Mouse (Mus musculus) cerebellum, adult 9-10 months (tissue): ENCODE measurements around the gene Fam189a2.
A peak's percentile ranks its signal among the peaks of the same experiment; 100 is the strongest.

ENCODE experiments used
- DNase-seq: peaks from one replicate; pipeline ENCODE4 v3.0.0; 2022

Gene Fam189a2

GRCm38 (mm10) chr19:23970374-23970773, 60.4 kb downstream of the Fam189a2 start:
- no peak for DNase-seq

- no peak for DNase-seq
Measured at GRCm38 (mm10) chr19:23968862-23969225, 62.0 kb downstream of the Fam189a2 start.

DNA sequence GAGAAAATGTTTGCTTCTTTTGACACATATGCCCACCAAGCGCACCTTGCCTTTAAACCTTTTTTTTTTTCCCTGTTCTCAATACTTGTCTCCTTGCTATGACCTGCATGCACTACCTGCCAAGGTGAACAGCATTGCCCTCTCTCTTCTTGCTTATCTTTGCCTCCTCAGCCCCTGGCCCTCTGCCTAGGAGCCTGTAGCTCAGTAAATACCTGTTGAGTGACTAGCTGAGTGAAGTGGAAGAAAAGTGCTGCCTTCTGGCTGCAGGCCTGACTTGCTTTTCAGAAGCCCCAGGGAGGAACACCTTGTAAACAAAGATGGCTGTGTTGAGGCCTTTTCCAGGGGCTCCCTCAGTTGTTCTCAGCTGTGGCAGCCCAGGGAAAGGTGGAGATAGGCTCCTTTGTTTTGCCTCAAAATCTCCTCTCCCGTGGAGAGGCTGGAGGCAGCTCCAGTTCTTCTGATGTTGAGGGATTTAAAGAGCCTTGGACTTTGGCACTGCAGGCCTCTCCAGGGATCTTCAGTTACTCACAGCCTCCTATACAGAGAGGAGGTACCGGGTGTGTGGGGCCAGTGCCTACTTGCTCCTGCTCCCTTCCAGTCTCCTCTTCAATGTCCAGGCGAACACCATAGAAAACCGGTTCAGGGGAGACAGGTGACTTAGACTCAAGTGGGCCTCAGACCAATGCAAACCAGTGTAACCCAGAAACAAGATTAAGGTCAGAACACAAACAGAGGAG, 62.5 kb downstream of the Fam189a2 start:
- DNase-seq, result peak; percentile 7

DNA sequence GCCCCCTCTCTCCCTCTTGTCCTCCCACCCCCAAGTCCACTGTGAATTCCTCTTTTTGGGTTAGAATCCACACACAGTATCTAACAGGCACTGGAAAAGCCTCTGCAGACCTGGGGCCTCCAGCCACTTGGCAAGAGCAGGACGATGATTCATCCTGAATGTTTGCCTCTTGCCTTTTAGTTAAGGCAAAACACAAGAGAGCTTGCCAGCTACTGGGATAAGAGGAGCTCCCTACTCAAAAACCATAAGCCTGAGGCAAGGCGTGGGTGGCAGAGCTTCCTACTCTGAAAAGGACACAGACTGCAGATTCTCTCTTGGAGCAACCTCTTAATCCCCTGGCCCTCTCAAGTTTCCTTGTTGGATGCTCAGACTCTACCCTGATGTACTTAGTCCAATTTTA, 63.7 kb downstream of the Fam189a2 start:
- DNase-seq, result peak; percentile 77

GRCm38 (mm10) chr19:23966376-23966775, 64.4 kb downstream of the Fam189a2 start:
- peak; percentile 21 for DNase-seq

- peak; percentile 6 for DNase-seq
Measured at GRCm38 (mm10) chr19:23964401-23964910, 66.4 kb downstream of the Fam189a2 start.

GRCm38 (mm10) chr19:23961516-23961915, 69.3 kb downstream of the Fam189a2 start:
- DNase-seq, result peak; percentile 76

DNA sequence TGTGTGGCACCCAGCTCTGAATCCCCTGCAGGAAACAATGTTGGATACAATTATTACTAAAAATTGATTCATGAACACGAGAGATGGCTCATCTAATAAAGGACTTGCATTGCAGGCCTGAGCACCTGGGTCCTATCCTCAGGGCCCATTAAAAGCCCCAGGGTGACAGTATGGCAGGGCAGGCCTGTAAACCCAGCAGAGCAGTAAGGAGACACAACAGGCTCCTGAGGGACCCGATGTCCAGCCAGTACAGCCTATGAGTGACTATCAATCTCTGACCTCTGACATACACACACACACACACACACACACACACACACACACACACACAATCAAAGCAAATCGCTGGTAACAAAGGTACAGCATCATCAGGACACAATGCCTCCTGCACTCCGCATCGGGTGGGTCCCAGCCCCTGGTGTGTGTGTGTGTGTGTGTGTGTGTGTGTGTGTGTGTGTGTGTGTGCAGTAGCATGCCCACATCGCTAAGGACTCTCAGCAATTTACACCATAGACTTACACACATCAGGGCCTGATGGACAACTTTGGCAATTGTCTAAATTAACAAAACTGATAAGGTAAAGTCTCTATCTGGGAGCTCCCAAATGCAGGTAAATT, 69.9 kb downstream of the Fam189a2 start:
- no peak for DNase-seq

DNA sequence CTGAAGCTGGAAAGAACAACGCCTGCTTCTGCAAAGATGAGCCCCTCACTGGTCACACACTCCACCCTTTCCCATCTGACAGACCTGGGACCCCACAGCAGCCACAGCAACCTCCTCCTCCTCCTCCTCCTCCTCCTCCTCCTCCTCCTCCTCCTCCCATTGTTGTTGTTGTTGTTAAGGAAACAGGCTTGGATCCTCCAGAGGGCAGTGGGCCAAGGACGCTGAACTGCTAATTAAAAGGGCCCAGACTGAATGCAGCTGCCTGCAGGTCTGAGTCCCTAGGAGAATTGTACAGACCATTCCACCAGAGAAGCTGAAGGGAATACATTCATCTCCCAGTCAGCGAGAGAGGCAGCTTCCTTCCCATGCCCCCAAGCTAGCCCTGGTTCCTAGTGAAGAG, 70.5 kb downstream of the Fam189a2 start:
- DNase-seq, result peak; percentile 55

- peak; percentile 44 for DNase-seq
Measured at GRCm38 (mm10) chr19:23959870-23960269, 70.9 kb downstream of the Fam189a2 start.

DNA sequence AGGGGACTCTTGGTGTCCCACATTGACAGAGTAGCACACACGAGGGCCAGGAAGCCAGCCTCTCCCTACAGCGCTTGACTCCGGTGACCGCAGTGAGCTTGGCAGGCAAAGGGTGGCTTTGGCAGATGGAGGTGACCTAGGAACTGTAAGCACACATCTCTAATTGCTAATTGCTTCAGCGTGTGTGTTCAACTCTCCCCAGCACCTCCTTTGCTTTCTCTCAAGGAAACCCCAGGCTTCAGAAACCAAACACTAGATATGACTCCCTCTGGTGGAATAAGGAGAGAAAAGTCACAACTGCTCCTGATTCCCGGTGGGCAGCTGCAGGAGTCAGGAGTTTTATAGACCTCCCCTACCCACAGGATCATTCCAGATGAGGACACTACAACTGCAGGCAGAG, 71.9 kb downstream of the Fam189a2 start:
- DNase-seq, result peak; percentile 58

DNA sequence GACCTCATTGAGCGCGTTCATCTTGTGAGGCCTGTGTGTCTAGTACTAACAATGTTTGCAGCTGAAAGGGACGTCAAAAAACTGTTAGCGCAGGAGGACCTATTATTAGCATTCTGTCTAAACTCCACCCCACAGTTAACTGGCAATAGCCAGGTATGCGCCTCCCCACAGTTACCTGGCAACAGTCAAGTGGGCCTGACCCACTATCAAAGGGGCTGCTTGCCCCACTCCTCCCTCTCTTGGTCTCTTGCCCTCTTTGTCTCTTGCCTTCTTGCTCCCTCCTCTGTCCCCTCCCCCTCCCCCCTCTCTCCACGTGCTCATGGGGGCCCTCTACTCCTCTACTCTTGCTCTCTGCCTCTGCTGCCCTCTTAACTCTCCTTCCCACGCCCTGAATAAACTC, 73.3 kb downstream of the Fam189a2 start:
- no peak for DNase-seq

DNA sequence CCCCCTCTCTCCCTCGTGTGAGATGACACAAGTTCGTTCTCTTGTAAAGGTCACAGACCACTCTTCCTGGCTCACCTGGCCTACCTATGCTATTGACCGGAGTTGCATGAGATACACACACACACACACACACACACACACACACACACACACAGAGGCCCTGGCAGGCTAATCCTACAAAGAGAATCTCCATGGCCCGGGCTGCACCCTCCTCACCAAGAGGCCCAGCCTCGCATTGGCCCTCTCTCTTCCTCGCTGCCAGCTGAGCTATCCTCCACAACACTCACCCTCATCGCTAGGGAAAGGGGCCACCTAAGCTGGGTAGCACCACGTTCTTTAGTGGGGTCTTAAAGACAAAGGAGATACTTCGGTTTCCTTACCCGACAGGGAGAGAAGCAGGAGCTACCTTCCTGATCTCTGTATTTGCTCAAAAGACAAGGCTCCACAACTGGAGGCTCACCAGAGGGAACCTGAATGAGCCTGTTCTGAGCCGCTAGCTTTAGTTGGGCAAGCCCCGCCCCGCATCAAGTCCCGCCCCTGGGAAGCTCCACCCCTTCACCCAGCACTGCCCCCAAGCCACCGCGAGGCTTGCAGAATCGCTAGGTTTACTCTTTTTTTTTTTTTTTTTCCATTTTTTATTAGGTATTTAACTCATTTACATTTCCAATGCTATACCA, 74.4 kb downstream of the Fam189a2 start:
- DNase-seq, result no peak

- DNase-seq, result no peak
Measured at GRCm38 (mm10) chr19:23955461-23955860, 75.4 kb downstream of the Fam189a2 start.

GRCm38 (mm10) chr19:23948301-23949000, 82.4 kb downstream of the Fam189a2 start:
- DNase-seq, result no peak

GRCm38 (mm10) chr19:23947871-23948270, 82.9 kb downstream of the Fam189a2 start:
- no peak for DNase-seq

DNA sequence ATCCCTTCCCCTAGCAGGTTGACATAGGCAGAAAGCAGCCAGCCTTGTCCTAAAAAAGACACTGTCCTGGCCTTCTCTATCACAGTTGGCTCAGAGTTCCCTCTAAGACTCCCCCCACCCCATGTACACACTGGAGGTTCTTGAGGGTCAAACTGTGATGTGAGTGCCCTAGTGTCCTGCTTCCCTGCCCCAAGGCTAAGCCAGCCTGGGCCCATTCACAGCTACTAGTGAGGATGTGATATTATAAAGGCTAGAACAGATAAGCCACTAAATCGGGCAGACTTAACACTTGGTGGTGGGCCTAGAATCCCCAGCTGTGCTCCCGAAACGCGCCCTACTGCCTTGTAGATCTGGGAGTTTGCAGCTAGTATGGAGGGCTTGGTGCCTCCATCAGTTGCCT, 84.1 kb downstream of the Fam189a2 start:
- DNase-seq, result no peak

- no peak for DNase-seq
Measured at GRCm38 (mm10) chr19:23946026-23946685, 84.7 kb downstream of the Fam189a2 start.

DNA sequence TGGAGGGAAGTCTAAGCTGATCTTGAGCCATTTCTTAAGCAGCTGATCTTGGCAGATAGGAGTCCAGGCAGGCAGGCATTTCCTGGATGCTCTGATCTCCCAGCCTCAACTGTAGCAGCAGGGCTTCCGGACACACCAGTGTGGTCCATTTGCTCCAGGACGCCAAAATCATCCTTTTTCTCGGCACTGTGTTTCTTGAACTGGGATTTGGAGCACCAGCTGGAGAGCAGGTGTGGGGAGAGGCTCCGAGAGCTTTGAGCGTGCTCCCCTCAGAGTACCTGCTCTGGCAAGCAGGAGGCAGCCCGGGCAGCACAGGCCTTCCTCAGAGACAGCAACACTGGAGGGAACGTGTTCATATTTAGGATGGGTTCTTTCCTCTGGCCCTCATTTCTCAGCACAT, 87.9 kb downstream of the Fam189a2 start:
- DNase-seq, result peak; percentile 73

GRCm38 (mm10) chr19:23941422-23941949, 89.3 kb downstream of the Fam189a2 start:
- DNase-seq, result no peak

DNA sequence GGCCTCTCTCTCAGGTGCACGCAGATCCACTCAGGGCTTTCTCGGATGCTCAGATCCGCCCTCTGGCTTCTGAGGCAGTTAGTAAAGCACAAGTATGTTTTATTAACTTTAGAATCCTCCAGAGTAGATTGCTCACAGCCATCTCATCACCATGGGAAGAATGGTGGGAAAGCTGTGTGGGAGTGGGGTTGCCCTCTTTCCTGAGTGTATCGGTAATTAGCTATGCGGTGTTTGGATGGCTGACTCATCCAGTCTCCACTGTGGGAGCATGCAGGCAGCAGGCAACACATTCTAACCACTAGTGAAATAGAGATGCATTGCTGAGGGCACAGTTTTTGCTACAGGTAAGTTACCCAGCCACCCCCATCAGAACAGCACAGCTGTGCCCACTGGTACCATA, 100.0 kb downstream of the Fam189a2 start:
- DNase-seq, result no peak

- peak; percentile 81 for DNase-seq
Measured at GRCm38 (mm10) chr19:23925541-23925940, 105.3 kb downstream of the Fam189a2 start.
